In the genomic region with DNA sequence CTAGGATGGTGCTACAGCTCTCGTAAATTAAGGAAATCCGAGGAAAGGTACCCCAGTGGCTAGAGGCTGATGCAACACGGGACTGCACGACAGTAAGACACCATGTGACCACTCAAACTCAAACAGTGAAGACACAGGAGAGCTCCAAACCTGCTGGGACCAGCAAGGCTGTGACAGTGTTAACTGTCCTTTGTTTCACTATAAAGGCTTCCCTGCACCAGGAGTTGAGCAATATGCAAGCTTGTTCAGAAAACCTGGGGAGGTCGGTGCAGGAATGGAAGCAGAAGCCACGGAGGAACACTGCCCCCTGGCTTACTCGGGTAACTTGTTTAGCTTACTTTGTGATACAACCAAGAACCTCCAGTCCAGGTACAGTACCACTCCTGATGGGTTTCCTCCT, we compare ENCODE assay signal across 8 mouse cellular contexts. TPM values are rescaled to one million over a fixed set of nuclear protein-coding genes. Genes with fewer than 3 reads are reported as not detected.
A peak's percentile ranks its signal among the peaks of the same experiment; 100 is the strongest.
DNase-seq lines count a peak whose midpoint lies in the region; ATAC-seq and TF ChIP-seq lines count a peak whose summit lies in the region.

No protein-coding gene starts in this region.

- no peak overlapping the region for H3K27ac ChIP-seq in lung, postnatal 0 days (ENCODE audit: low read length)

- DNase-seq in urinary bladder, postnatal 14 days (ENCODE audit: low spot score) = peak; percentile 32
- no peak for DNase-seq in urinary bladder, postnatal 4 days (ENCODE audit: low spot score in 2 of 2)
- DNase-seq in lung, postnatal 0 days (ENCODE audit: low spot score) = peak; percentile 84
- DNase-seq in thymus, postnatal 36 days = peak; percentile 47 to 55
- DNase-seq in right cerebral cortex, adult 18-20 months = no peak
- no peak for DNase-seq in layer of hippocampus, postnatal 25 days (ENCODE audit: extremely low spot score in 1 of 2, low spot score in 1 of 2)

- peak; percentile 63 for TF ChIP-seq CTCF in lung, postnatal 0 days (IDR thresholded peaks at IDR 0.05)

- H3K9me3 ChIP-seq in lung, postnatal 0 days (ENCODE audit: low read length) = no peaks in the 10 kb centered on the region

- H3K4me1 ChIP-seq in lung, postnatal 0 days (ENCODE audit: insufficient read depth, low read depth, low read length) = no peaks in the 10 kb centered on the region

- H3K9ac ChIP-seq in lung, postnatal 0 days (replicated peaks; ENCODE audit: low read depth) = no peak overlapping the region

- no peaks in the 10 kb centered on the region for H3K27me3 ChIP-seq in lung, postnatal 0 days (replicated peaks; ENCODE audit: insufficient read depth, low read length)

- 46% methylated on average over 7 of the region's 7 CpGs for WGBS in lung, postnatal 0 days

- no peak overlapping the region for H3K4me3 ChIP-seq in lung, postnatal 0 days (ENCODE audit: low read depth, low read length)

- H3K4me2 ChIP-seq in lung, postnatal 0 days (replicated peaks; ENCODE audit: low read depth, low read length) = no peak overlapping the region; the same call in 1 of the 2 replicates

- TF ChIP-seq EP300 in lung, postnatal 0 days (IDR thresholded peaks at IDR 0.05) = no peak

- ATAC-seq in activated CD4-positive, CD25-positive, alpha-beta regulatory T cell, adult 4 months = peak; percentile 65
- peak; percentile 80 for ATAC-seq in lung, postnatal 0 days
- no peak for ATAC-seq in erythroblast, adult 5-6 weeks (replicated peaks; ENCODE audit: low FRiP score, poor library complexity, severe bottlenecking)

- no peaks in the 10 kb centered on the region for H3K36me3 ChIP-seq in lung, postnatal 0 days (ENCODE audit: insufficient read depth, low read length)

RNA-seq across cellular contexts. Expression of a gene that starts 40.4 kb away (rescaled TPM):
- polyA plus RNA-seq in activated CD4-positive, CD25-positive, alpha-beta regulatory T cell, adult 4 months (2017; shearing (Covaris generic)) = 1,000 to 10,000 TPM in 1 of 2 experiments, 100 to 1,000 TPM in 1; 878 to 1,002 TPM
- 608 and 620 TPM in 2 replicates for polyA plus RNA-seq in lung, postnatal 0 days (2015; fragmentation: Nextera tagmentation; extraction: Ambion mirVana)
- total RNA-seq in layer of hippocampus, postnatal 25 days (2021) = 100 to 1,000 TPM; 305 to 336 TPM
- total RNA-seq in erythroblast, adult 5-6 weeks (2015; ENCODE audit: low replicate concordance) = 113 and 151 TPM in 2 replicates
- 117 and 135 TPM in 2 replicates for total RNA-seq in erythroblast, adult 5-6 weeks (2017; ENCODE audit: low replicate concordance)

Comparison
In these comparisons a context has a peak if more than half of its experiments do, and no peak if none do; other contexts are left out.
1. DNase-seq: peak in urinary bladder, postnatal 14 days (single experiment), lung, postnatal 0 days (single experiment) and thymus, postnatal 36 days (2 of 2); none in urinary bladder, postnatal 4 days (0 of 2), right cerebral cortex, adult 18-20 months (single experiment) and layer of hippocampus, postnatal 25 days (0 of 2).